Mouse (Mus musculus): ENCODE measurements around the gene Dus3l. TPM values are rescaled to one million over a fixed set of nuclear protein-coding genes. Genes with fewer than 3 reads are reported as not detected.

The Dus3l gene
- total RNA-seq, 1 experiment: 70.2 TPM

- Histone ChIP-seq H3K9ac (ENCODE audit: insufficient read depth, low read depth, low read length, poor library complexity, severe bottlenecking) (no peak overlapping the region), H3K36me3 (ENCODE audit: control insufficient read depth, insufficient read depth, low read length, poor library complexity, severe bottlenecking) (peaks cover 33% of the 10 kb centered on the region), H3K4me3 (ENCODE audit: insufficient read depth in 1 of 2, low read depth in 1 of 2, low read length in 2 of 2, poor library complexity in 1 of 2, severe bottlenecking in 1 of 2) (no peak overlapping the region), H3K4me1 (ENCODE audit: control insufficient read depth in 2 of 2, insufficient read depth in 2 of 2, low read length in 2 of 2, poor library complexity in 1 of 2) (no peaks in the 10 kb centered on the region), H3K27ac (ENCODE audit: insufficient read depth, low read depth, low read length, poor library complexity, severe bottlenecking) (no peak overlapping the region), H3K9me3 (ENCODE audit: control insufficient read depth, insufficient read depth, low read depth, low read length) (no peaks in the 10 kb centered on the region)
- DNase-seq (ENCODE audit: low read depth, low spot score): no peak
- TF ChIP-seq HCFC1 (IDR thresholded peaks at IDR 0.05; ENCODE audit: borderline replicate concordance, insufficient read depth, low read length) (no peak), ZNF384 (IDR thresholded peaks at IDR 0.05; ENCODE audit: low read depth, low read length) (no peak), CHD2 (IDR thresholded peaks at IDR 0.05; ENCODE audit: low read depth, low read length) (no peak), MAFK (IDR thresholded peaks at IDR 0.05; ENCODE audit: insufficient read depth, low read depth, low read length) (no peak), ZC3H11A (IDR thresholded peaks at IDR 0.05; ENCODE audit: borderline replicate concordance, low read depth, low read length) (no peak)
- in situ Hi-C loops (cut with MboI; ENCODE audit: low sequenced_read_pairs in 2 of 2, unreplicated experiment in 2 of 2): no loop called here
Observed at GRCm38 (mm10) chr17:56789286-56789685, 24.7 kb downstream of the Dus3l start.

DNA sequence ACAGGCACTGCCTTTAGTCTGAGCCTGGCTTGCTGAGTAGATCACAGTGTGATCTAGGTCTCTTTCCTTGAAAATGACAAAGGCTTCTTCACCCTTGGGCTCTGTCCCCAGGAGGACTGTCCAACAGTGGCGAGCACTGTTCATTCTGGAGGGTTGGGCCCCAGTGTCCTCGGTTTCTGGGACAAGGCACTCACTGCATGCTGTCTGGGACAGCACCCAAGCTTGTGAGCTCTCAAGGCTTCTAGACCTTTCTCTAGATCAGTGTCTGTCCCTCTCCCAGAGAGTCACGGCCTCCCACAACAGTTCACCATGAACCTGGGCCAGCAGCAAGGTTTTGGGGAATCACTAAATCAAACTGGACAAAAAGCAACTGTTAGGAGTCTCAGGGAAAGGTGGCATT lies 28.0 kb downstream of the Dus3l start:
- Histone ChIP-seq H3K9ac (ENCODE audit: insufficient read depth, low read depth, low read length, poor library complexity, severe bottlenecking) (no peak overlapping the region), H3K9me3 (ENCODE audit: control insufficient read depth, insufficient read depth, low read depth, low read length) (no peaks in the 10 kb centered on the region), H3K4me1 (ENCODE audit: control insufficient read depth in 2 of 2, insufficient read depth in 2 of 2, low read length in 2 of 2, poor library complexity in 1 of 2) (no peaks in the 10 kb centered on the region; a peak in 1 of 4 replicates), H3K4me3 (ENCODE audit: insufficient read depth in 1 of 2, low read depth in 1 of 2, low read length in 2 of 2, poor library complexity in 1 of 2, severe bottlenecking in 1 of 2) (no peak overlapping the region), H3K27ac (ENCODE audit: insufficient read depth, low read depth, low read length, poor library complexity, severe bottlenecking) (no peak overlapping the region), H3K36me3 (ENCODE audit: control insufficient read depth, insufficient read depth, low read length, poor library complexity, severe bottlenecking) (peaks cover 11% of the 10 kb centered on the region; the same call in 1 of the 2 replicates)
- no peak for TF ChIP-seq ZC3H11A (IDR thresholded peaks at IDR 0.05; ENCODE audit: borderline replicate concordance, low read depth, low read length)
- no peak for TF ChIP-seq HCFC1 (IDR thresholded peaks at IDR 0.05; ENCODE audit: borderline replicate concordance, insufficient read depth, low read length)
- no peak for TF ChIP-seq CHD2 (IDR thresholded peaks at IDR 0.05; ENCODE audit: low read depth, low read length)
- TF ChIP-seq MAFK (IDR thresholded peaks at IDR 0.05; ENCODE audit: insufficient read depth, low read depth, low read length): no peak
- no peak for TF ChIP-seq ZNF384 (IDR thresholded peaks at IDR 0.05; ENCODE audit: low read depth, low read length)
- in situ Hi-C loops (cut with MboI; ENCODE audit: low sequenced_read_pairs in 2 of 2, unreplicated experiment in 2 of 2): no loop called here
- no peak for DNase-seq (ENCODE audit: low read depth, low spot score)

GRCm38 (mm10) chr17:56793614-56794319 lies 29.2 kb downstream of the Dus3l start:
- Histone ChIP-seq H3K27ac (ENCODE audit: insufficient read depth, low read depth, low read length, poor library complexity, severe bottlenecking) (no peak overlapping the region), H3K4me1 (ENCODE audit: control insufficient read depth in 2 of 2, insufficient read depth in 2 of 2, low read length in 2 of 2, poor library complexity in 1 of 2) (peaks cover 0 to 2% of the 10 kb centered on the region in 2 experiments; a peak in 2 of 4 replicates), H3K4me3 (ENCODE audit: insufficient read depth in 1 of 2, low read depth in 1 of 2, low read length in 2 of 2, poor library complexity in 1 of 2, severe bottlenecking in 1 of 2) (no peak overlapping the region), H3K9me3 (ENCODE audit: control insufficient read depth, insufficient read depth, low read depth, low read length) (no peaks in the 10 kb centered on the region), H3K9ac (ENCODE audit: insufficient read depth, low read depth, low read length, poor library complexity, severe bottlenecking) (no peak overlapping the region), H3K36me3 (ENCODE audit: control insufficient read depth, insufficient read depth, low read length, poor library complexity, severe bottlenecking) (peaks cover 11% of the 10 kb centered on the region; the same call in 1 of the 2 replicates)
- DNase-seq (ENCODE audit: low read depth, low spot score): no peak
- TF ChIP-seq ZNF384 (IDR thresholded peaks at IDR 0.05; ENCODE audit: low read depth, low read length) (no peak), HCFC1 (IDR thresholded peaks at IDR 0.05; ENCODE audit: borderline replicate concordance, insufficient read depth, low read length) (no peak), ZC3H11A (IDR thresholded peaks at IDR 0.05; ENCODE audit: borderline replicate concordance, low read depth, low read length) (no peak), CHD2 (IDR thresholded peaks at IDR 0.05; ENCODE audit: low read depth, low read length) (no peak), MAFK (IDR thresholded peaks at IDR 0.05; ENCODE audit: insufficient read depth, low read depth, low read length) (no peak)
- in situ Hi-C loops (cut with MboI; ENCODE audit: low sequenced_read_pairs in 2 of 2, unreplicated experiment in 2 of 2): no loop called here

DNA sequence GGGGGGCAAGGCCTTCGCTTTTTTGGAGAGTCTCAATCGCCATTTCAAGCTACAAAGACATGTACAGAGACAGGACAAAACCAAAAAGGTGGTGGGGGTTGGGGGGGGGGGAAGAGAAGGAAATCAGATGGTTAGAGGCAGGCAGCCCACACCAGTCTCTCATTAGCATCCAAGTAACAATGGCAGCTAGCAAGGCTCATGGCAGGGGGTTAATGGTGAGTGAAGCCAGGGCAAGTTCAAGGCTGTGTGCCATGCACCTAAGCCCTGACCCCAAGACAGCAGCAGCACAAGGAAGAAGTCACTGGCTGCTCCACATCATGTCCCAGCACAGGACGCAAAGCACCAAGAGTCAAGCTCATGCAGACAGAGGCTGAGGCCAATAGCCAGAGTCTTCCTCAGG lies 34.7 kb downstream of the Dus3l start:
- no peak for DNase-seq (ENCODE audit: low read depth, low spot score)
- in situ Hi-C loops (cut with MboI; ENCODE audit: low sequenced_read_pairs in 2 of 2, unreplicated experiment in 2 of 2): no loop called here
- Histone ChIP-seq H3K9ac (ENCODE audit: insufficient read depth, low read depth, low read length, poor library complexity, severe bottlenecking) (no peak overlapping the region), H3K4me1 (ENCODE audit: control insufficient read depth in 2 of 2, insufficient read depth in 2 of 2, low read length in 2 of 2, poor library complexity in 1 of 2) (peaks cover 2 to 12% of the 10 kb centered on the region in 2 experiments; a peak in 3 of 4 replicates), H3K4me3 (ENCODE audit: insufficient read depth in 1 of 2, low read depth in 1 of 2, low read length in 2 of 2, poor library complexity in 1 of 2, severe bottlenecking in 1 of 2) (no peak overlapping the region), H3K9me3 (ENCODE audit: control insufficient read depth, insufficient read depth, low read depth, low read length) (no peaks in the 10 kb centered on the region), H3K27ac (ENCODE audit: insufficient read depth, low read depth, low read length, poor library complexity, severe bottlenecking) (no peak overlapping the region), H3K36me3 (ENCODE audit: control insufficient read depth, insufficient read depth, low read length, poor library complexity, severe bottlenecking) (peaks cover 16% of the 10 kb centered on the region)
- TF ChIP-seq ZNF384 (IDR thresholded peaks at IDR 0.05; ENCODE audit: low read depth, low read length): no peak

Data from ES-E14 (cell line).